Mouse (Mus musculus) embryonic fibroblast, embryonic 13.5 days (primary cell): ENCODE measurements around the gene Pld4. TPM values are rescaled to one million over a fixed set of nuclear protein-coding genes. Genes with fewer than 3 reads are reported as not detected.

Experiments used
- H3K27ac ChIP-seq: 2 replicates; pipeline ENCODE4 v1.5.1; 2012; ENCODE audit warnings: low read length, control low read depth, inconsistent platforms; ENCODE audit not compliant: insufficient read depth
- H3K4me1 ChIP-seq: 2 replicates; pipeline ENCODE4 v1.6.1; 2011; ENCODE audit warnings: low read length; ENCODE audit not compliant: control insufficient read depth, insufficient read depth
- H3K4me3 ChIP-seq: 2 replicates; pipeline ENCODE4 v1.5.1; 2011; ENCODE audit warnings: mild to moderate bottlenecking, control low read depth, low read length; ENCODE audit not compliant: insufficient read depth
- CTCF ChIP-seq: IDR thresholded peaks from 2 replicates; pipeline ENCODE4 v1.5.1; 2011; ENCODE audit warnings: mild to moderate bottlenecking, control low read depth, low read length, moderate library complexity, borderline replicate concordance; ENCODE audit not compliant: insufficient read depth
- POLR2A ChIP-seq: IDR thresholded peaks from 2 replicates; pipeline ENCODE4 v1.6.1; 2011; ENCODE audit warnings: low read depth, mild to moderate bottlenecking, control low read depth, low read length, moderate library complexity
- polyA plus RNA-seq: library from polyadenylated mRNA; stranded (reverse); fragments of >200 nt; gene quantifications from 2 replicates; pipeline ENCODE4 v1.2.4, GENCODE M21; 2011; ENCODE audit warnings: low read depth; ENCODE audit not compliant: missing spikeins, insufficient read length

The Pld4 gene
- polyA plus RNA-seq, 1 experiment: 4.2 TPM

GRCm38 (mm10) chr12:112737761-112738160, 22.7 kb upstream of the Pld4 start:
- Histone ChIP-seq H3K4me3 (no peak overlapping the region), H3K27ac (no peak overlapping the region), H3K4me1 (no peaks in the 10 kb centered on the region)
- TF ChIP-seq CTCF (no peak), POLR2A (no peak)

GRCm38 (mm10) chr12:112738281-112739022, 22.0 kb upstream of the Pld4 start:
- no peak overlapping the region for H3K27ac ChIP-seq
- no peaks in the 10 kb centered on the region for H3K4me1 ChIP-seq
- TF ChIP-seq POLR2A (no peak), CTCF (no peak)
- no peak overlapping the region for H3K4me3 ChIP-seq

- Histone ChIP-seq H3K4me3 (no peak overlapping the region), H3K27ac (no peak overlapping the region), H3K4me1 (no peaks in the 10 kb centered on the region)
- TF ChIP-seq CTCF: no peak
- no peak for TF ChIP-seq POLR2A
Observed at GRCm38 (mm10) chr12:112739023-112739568, 21.4 kb upstream of the Pld4 start.

- TF ChIP-seq POLR2A: no peak
- no peak for TF ChIP-seq CTCF
- no peaks in the 10 kb centered on the region for H3K4me1 ChIP-seq
- no peak overlapping the region for H3K4me3 ChIP-seq
- H3K27ac ChIP-seq: peak overlapping the region; percentile 48
Observed at GRCm38 (mm10) chr12:112742768-112743167, 17.7 kb upstream of the Pld4 start.

- Histone ChIP-seq H3K4me3 (no peak overlapping the region), H3K4me1 (no peaks in the 10 kb centered on the region), H3K27ac (peak overlapping the region; percentile 48)
- no peak for TF ChIP-seq POLR2A
- peak; percentile 73 for TF ChIP-seq CTCF
Observed at GRCm38 (mm10) chr12:112743168-112743975, 17.1 kb upstream of the Pld4 start.

- Histone ChIP-seq H3K27ac (no peak overlapping the region), H3K4me1 (no peaks in the 10 kb centered on the region), H3K4me3 (no peak overlapping the region)
- TF ChIP-seq CTCF: no peak
- no peak for TF ChIP-seq POLR2A
Observed at GRCm38 (mm10) chr12:112744211-112744610, 16.2 kb upstream of the Pld4 start.

GRCm38 (mm10) chr12:112744891-112745580, 15.4 kb upstream of the Pld4 start:
- Histone ChIP-seq H3K4me3 (no peak overlapping the region), H3K27ac (no peak overlapping the region), H3K4me1 (no peaks in the 10 kb centered on the region)
- TF ChIP-seq CTCF: no peak
- no peak for TF ChIP-seq POLR2A

- Histone ChIP-seq H3K4me1 (no peaks in the 10 kb centered on the region), H3K4me3 (no peak overlapping the region), H3K27ac (no peak overlapping the region)
- no peak for TF ChIP-seq POLR2A
- TF ChIP-seq CTCF: no peak
Observed at GRCm38 (mm10) chr12:112745716-112746115, 14.7 kb upstream of the Pld4 start.

GRCm38 (mm10) chr12:112746461-112746807, 14.0 kb upstream of the Pld4 start:
- Histone ChIP-seq H3K27ac (no peak overlapping the region), H3K4me1 (no peaks in the 10 kb centered on the region), H3K4me3 (no peak overlapping the region)
- no peak for TF ChIP-seq POLR2A
- no peak for TF ChIP-seq CTCF
